Mouse (Mus musculus) lung, postnatal 0 days (tissue): Measurements from ENCODE around the gene Zfp451. TPM values are rescaled to one million over a fixed set of nuclear protein-coding genes. Genes with fewer than 3 reads are reported as not detected.
A peak's percentile ranks its signal among the peaks of the same experiment; 100 is the strongest.

Source experiments
- ATAC-seq: fragments of 200-750 bp; cut with Nextera tagmentation; 2 replicates; pipeline ENCODE4 v1.8.0; 2017; ENCODE audit warnings: moderate library complexity
- DNase-seq: peaks from one replicate; pipeline ENCODE4 v3.0.0-alpha.2; 2016; ENCODE audit warnings: low spot score
- H3K27ac ChIP-seq: fragments of 300-500 bp; sonication (generic); 2 replicates; pipeline ENCODE4 v1.5.1; 2014; ENCODE audit warnings: antibody characterized with exemption, mild to moderate bottlenecking, low read length, mixed read lengths
- H3K27me3 ChIP-seq: fragments of 300-500 bp; sonication (generic); replicated peaks from 2 replicates; pipeline ENCODE4 v1.6.1; 2014; ENCODE audit warnings: low read length, mixed read lengths; ENCODE audit not compliant: insufficient read depth
- H3K36me3 ChIP-seq: fragments of 300-500 bp; sonication (generic); 2 replicates; pipeline ENCODE4 v1.6.1; 2014; ENCODE audit warnings: low read length, mixed read lengths; ENCODE audit not compliant: insufficient read depth
- H3K4me1 ChIP-seq: fragments of 300-500 bp; sonication (generic); 2 replicates; pipeline ENCODE4 v1.6.1; 2014; ENCODE audit warnings: antibody characterized with exemption, low read depth, low read length, mixed read lengths; ENCODE audit not compliant: insufficient read depth
- H3K4me2 ChIP-seq: fragments of 300-500 bp; sonication (generic); replicated peaks from 2 replicates; pipeline ENCODE4 v1.6.1; 2014; ENCODE audit warnings: low read depth, mild to moderate bottlenecking, low read length, moderate library complexity, mixed read lengths
- H3K4me3 ChIP-seq: fragments of 300-500 bp; sonication (generic); 2 replicates; pipeline ENCODE4 v1.5.1; 2014; ENCODE audit warnings: low read depth, low read length
- H3K9ac ChIP-seq: fragments of 300-500 bp; sonication (generic); replicated peaks from 2 replicates; pipeline ENCODE4 v1.6.1; 2014; ENCODE audit warnings: low read depth, mild to moderate bottlenecking
- H3K9me3 ChIP-seq: fragments of 300-500 bp; sonication (generic); 2 replicates; pipeline ENCODE4 v1.6.1; 2016; ENCODE audit warnings: low read length, mixed read lengths
- CTCF ChIP-seq: IDR thresholded peaks from 2 replicates; pipeline ENCODE4 v1.5.1; 2016; ENCODE audit warnings: antibody characterized with exemption, mild to moderate bottlenecking
- EP300 ChIP-seq: IDR thresholded peaks from 2 replicates; pipeline ENCODE4 v1.6.1; 2016; ENCODE audit warnings: antibody characterized with exemption, mild to moderate bottlenecking, control low read depth
- WGBS: fragments of 180-500 bp; shearing (Covaris S2); extraction: QIAGEN DNeasy Blood & Tissue Kit; methylation state at CpG from one replicate; pipeline ENCODE4 v1.1.7; 2014; 5-methylcytosine and 5-hydroxymethylcytosine counted together
- polyA plus RNA-seq: library from polyadenylated mRNA; unstranded; fragments of >200 nt; fragmentation: Nextera tagmentation; extraction: Ambion mirVana; gene quantifications from 2 replicates; pipeline ENCODE4 v1.2.1, GENCODE M21; 2015

The Zfp451 gene
- polyA plus RNA-seq, 1 experiment from 2014 or later = 11.3 TPM

- H3K27me3 ChIP-seq = no peaks in the 10 kb centered on the region
- no peak overlapping the region for H3K4me2 ChIP-seq
- ATAC-seq (no peak), DNase-seq (no peak)
- TF ChIP-seq CTCF (no peak), EP300 (no peak)
- WGBS = 63% methylated on average over 2 of the region's 2 CpGs
- no peaks in the 10 kb centered on the region; the same call in 1 of the 2 replicates for H3K36me3 ChIP-seq
- no peaks in the 10 kb centered on the region for H3K4me1 ChIP-seq
- no peak overlapping the region for H3K9ac ChIP-seq
- H3K4me3 ChIP-seq = no peak overlapping the region
- H3K9me3 ChIP-seq = no peaks in the 10 kb centered on the region
- no peak overlapping the region for H3K27ac ChIP-seq
Measured at GRCm38 (mm10) chr1:33763826-33764225, 50.6 kb downstream of the Zfp451 start.

GRCm38 (mm10) chr1:33758488-33758887 is 55.9 kb downstream of the Zfp451 start:
- Histone ChIP-seq H3K36me3 (no peaks in the 10 kb centered on the region; the same call in 1 of the 2 replicates), H3K4me2 (no peak overlapping the region), H3K9me3 (no peaks in the 10 kb centered on the region), H3K9ac (no peak overlapping the region), H3K27ac (no peak overlapping the region), H3K4me1 (peaks cover 8% of the 10 kb centered on the region; the same call in 1 of the 2 replicates), H3K4me3 (no peak overlapping the region), H3K27me3 (no peaks in the 10 kb centered on the region)
- WGBS = 48% methylated on average over 4 of the region's 4 CpGs
- TF ChIP-seq EP300 = no peak
- TF ChIP-seq CTCF = no peak
- peak; percentile 12 for DNase-seq
- ATAC-seq = no peak

GRCm38 (mm10) chr1:33757491-33758041 is 56.8 kb downstream of the Zfp451 start, which contains the start of gene Bag2:
TSS of gene Bag2 (minus strand) at chr1:33757795.
- Histone ChIP-seq H3K27ac (peak within 1 kb of the TSS; percentile 49), H3K9me3 (no peaks in the 10 kb centered on the region), H3K4me3 (peak within 1 kb of the TSS; percentile 71), H3K9ac (peak within 1 kb of the TSS; percentile 68), H3K4me1 (peaks cover 8% of the 10 kb centered on the region; the same call in 1 of the 2 replicates), H3K4me2 (peak within 1 kb of the TSS; percentile 98), H3K27me3 (no peaks in the 10 kb centered on the region), H3K36me3 (no peaks in the 10 kb centered on the region; the same call in 1 of the 2 replicates)
- peak; percentile 90 for ATAC-seq
- TF ChIP-seq CTCF = no peak; the same call in 1 of the 2 replicates
- TF ChIP-seq EP300 = no peak
- peak; percentile 63 for DNase-seq
- under 1% methylated on average over 47 of the region's 61 CpGs for WGBS

- no peaks in the 10 kb centered on the region for H3K9me3 ChIP-seq
- WGBS = 2% methylated on average over 14 of the region's 14 CpGs
- peak overlapping the region; percentile 71 for H3K4me3 ChIP-seq
- H3K4me1 ChIP-seq = peaks cover 8% of the 10 kb centered on the region; the same call in 1 of the 2 replicates
- H3K27ac ChIP-seq = peak overlapping the region; percentile 49; the same call in 1 of the 2 replicates
- DNase-seq (peak; percentile 8), ATAC-seq (peak; percentile 15; the same call in 1 of the 2 replicates)
- peak overlapping the region; percentile 68; the same call in 1 of the 2 replicates for H3K9ac ChIP-seq
- TF ChIP-seq EP300 (no peak), CTCF (no peak; the same call in 1 of the 2 replicates)
- H3K4me2 ChIP-seq = peak overlapping the region; percentile 98
- H3K36me3 ChIP-seq = no peaks in the 10 kb centered on the region
- no peaks in the 10 kb centered on the region for H3K27me3 ChIP-seq
Measured at GRCm38 (mm10) chr1:33757033-33757413, 57.4 kb downstream of the Zfp451 start.

GRCm38 (mm10) chr1:33756258-33757032 is 58.0 kb downstream of the Zfp451 start:
- DNase-seq (peak; percentile 56), ATAC-seq (no peak)
- H3K9ac ChIP-seq = no peak overlapping the region
- H3K4me1 ChIP-seq = peaks cover 8% of the 10 kb centered on the region; the same call in 1 of the 2 replicates
- H3K27ac ChIP-seq = no peak overlapping the region
- WGBS = 21% methylated on average over 18 of the region's 18 CpGs
- TF ChIP-seq CTCF (no peak), EP300 (no peak)
- H3K36me3 ChIP-seq = no peaks in the 10 kb centered on the region
- H3K4me3 ChIP-seq = peak overlapping the region; percentile 71; the same call in 1 of the 2 replicates
- no peaks in the 10 kb centered on the region for H3K27me3 ChIP-seq
- H3K9me3 ChIP-seq = no peaks in the 10 kb centered on the region
- peak overlapping the region; percentile 98 for H3K4me2 ChIP-seq

- Histone ChIP-seq H3K27me3 (no peaks in the 10 kb centered on the region), H3K9me3 (no peaks in the 10 kb centered on the region), H3K9ac (no peak overlapping the region), H3K4me3 (no peak overlapping the region), H3K36me3 (no peaks in the 10 kb centered on the region), H3K4me1 (peaks cover 8% of the 10 kb centered on the region; the same call in 1 of the 2 replicates), H3K4me2 (peak overlapping the region; percentile 98; the same call in 1 of the 2 replicates), H3K27ac (no peak overlapping the region)
- no peak for ATAC-seq
- TF ChIP-seq EP300 = no peak
- no peak for TF ChIP-seq CTCF
- WGBS = 72% methylated on average over 7 of the region's 7 CpGs
- DNase-seq = no peak
Measured at GRCm38 (mm10) chr1:33755799-33756198, 58.6 kb downstream of the Zfp451 start.
